Mouse (Mus musculus): ENCODE measurements around the gene Il21. TPM values are rescaled to one million over a fixed set of nuclear protein-coding genes. Genes with fewer than 3 reads are reported as not detected.

Gene Il21
- polyA plus RNA-seq, 1 experiment from 2014 or later, result not detected

DNA sequence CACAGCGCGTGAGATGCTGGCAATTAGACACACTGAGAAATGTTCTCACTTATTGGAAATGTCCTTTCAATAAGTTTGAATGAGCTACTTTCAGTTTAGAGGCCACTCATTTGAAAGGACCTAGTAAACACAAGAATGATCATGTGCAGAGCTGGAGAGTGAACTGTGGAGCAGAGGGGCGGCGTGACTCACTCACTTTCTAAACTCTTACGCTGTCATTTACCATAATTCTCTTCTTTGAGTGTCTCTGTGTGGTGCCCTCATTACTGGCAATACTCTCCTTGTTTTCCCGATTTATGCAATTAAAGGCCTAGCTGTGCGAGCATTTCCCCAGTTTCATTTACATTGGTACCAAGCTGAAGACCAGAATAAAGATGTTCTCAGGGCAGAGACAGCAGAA is 1.3 kb downstream of the Il21 start:
- ATAC-seq (ENCODE audit: extremely low read depth, insufficient number of reproducible peaks, low FRiP score, low TSS enrichment), result no peak
- Histone ChIP-seq H3K36me3 (no peaks in the 10 kb centered on the region), H3K4me3 (no peak overlapping the region), H3K9me3 (no peaks in the 10 kb centered on the region), H3K27ac (replicated peaks) (no peak overlapping the region), H3K4me2 (no peak overlapping the region), H3K4me1 (no peaks in the 10 kb centered on the region), H3K9ac (no peak overlapping the region), H3K27me3 (replicated peaks) (no peaks in the 10 kb centered on the region)
- WGBS, result 87% methylated on average over 7 of the region's 7 CpGs

GRCm38 (mm10) chr3:37229082-37229829 is 3.2 kb downstream of the Il21 start:
- no peak overlapping the region for H3K27ac ChIP-seq (replicated peaks)
- no peak overlapping the region for H3K4me2 ChIP-seq
- H3K4me1 ChIP-seq, result no peaks in the 10 kb centered on the region
- WGBS, result 52% methylated on average over 11 of the region's 11 CpGs
- H3K4me3 ChIP-seq, result no peak overlapping the region
- ATAC-seq (ENCODE audit: extremely low read depth, insufficient number of reproducible peaks, low FRiP score, low TSS enrichment), result no peak
- no peaks in the 10 kb centered on the region for H3K9me3 ChIP-seq
- no peaks in the 10 kb centered on the region for H3K27me3 ChIP-seq (replicated peaks)
- H3K9ac ChIP-seq, result no peak overlapping the region
- H3K36me3 ChIP-seq, result no peaks in the 10 kb centered on the region

- no peak overlapping the region for H3K9ac ChIP-seq
- ATAC-seq (ENCODE audit: extremely low read depth, insufficient number of reproducible peaks, low FRiP score, low TSS enrichment), result no peak
- H3K36me3 ChIP-seq, result no peaks in the 10 kb centered on the region
- no peak overlapping the region for H3K27ac ChIP-seq (replicated peaks)
- H3K4me3 ChIP-seq, result no peak overlapping the region
- no peaks in the 10 kb centered on the region for H3K4me1 ChIP-seq
- H3K9me3 ChIP-seq, result no peaks in the 10 kb centered on the region
- 81% methylated on average over 13 of the region's 13 CpGs for WGBS
- no peak overlapping the region for H3K4me2 ChIP-seq
- no peaks in the 10 kb centered on the region for H3K27me3 ChIP-seq (replicated peaks)
These were observed 7.3 kb downstream of the Il21 start for GRCm38 (mm10) chr3:37225124-37225523.

DNA sequence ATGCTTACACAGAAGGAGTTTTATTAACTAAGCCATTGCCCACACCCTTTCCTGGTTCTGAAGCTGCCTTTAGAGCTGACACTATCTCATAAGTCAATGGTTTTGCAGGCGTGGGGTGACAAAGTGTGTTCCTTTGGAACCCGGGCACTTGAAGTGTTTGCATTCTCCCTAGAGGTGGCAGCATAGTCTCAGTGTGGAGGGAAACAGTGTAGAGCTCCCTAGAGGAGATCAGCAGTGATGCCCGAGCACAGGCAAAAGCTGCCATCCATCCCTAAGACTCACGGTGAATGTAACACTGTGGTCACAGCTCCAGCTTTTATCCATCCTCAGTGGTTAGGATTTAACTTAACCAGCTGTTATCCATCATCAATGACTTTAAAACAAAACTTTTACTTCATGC is 13.4 kb downstream of the Il21 start:
- WGBS, result 20% methylated on average over 4 of the region's 4 CpGs
- no peaks in the 10 kb centered on the region for H3K4me1 ChIP-seq
- no peaks in the 10 kb centered on the region for H3K9me3 ChIP-seq
- H3K27ac ChIP-seq (replicated peaks), result no peak overlapping the region
- no peak overlapping the region for H3K9ac ChIP-seq
- no peaks in the 10 kb centered on the region for H3K27me3 ChIP-seq (replicated peaks)
- no peak; the same call in 1 of the 2 replicates for ATAC-seq (ENCODE audit: extremely low read depth, insufficient number of reproducible peaks, low FRiP score, low TSS enrichment)
- no peak overlapping the region for H3K4me2 ChIP-seq
- no peak overlapping the region for H3K4me3 ChIP-seq
- no peaks in the 10 kb centered on the region for H3K36me3 ChIP-seq

GRCm38 (mm10) chr3:37205226-37205800 is 27.1 kb downstream of the Il21 start:
- Histone ChIP-seq H3K4me1 (peaks cover 9% of the 10 kb centered on the region; the same call in 1 of the 2 replicates), H3K27me3 (replicated peaks) (no peaks in the 10 kb centered on the region), H3K9me3 (no peaks in the 10 kb centered on the region), H3K9ac (no peak overlapping the region), H3K4me3 (no peak overlapping the region), H3K4me2 (no peak overlapping the region), H3K27ac (replicated peaks) (no peak overlapping the region), H3K36me3 (no peaks in the 10 kb centered on the region)
- 59% methylated on average over 8 of the region's 8 CpGs for WGBS
- no peak for ATAC-seq (ENCODE audit: extremely low read depth, insufficient number of reproducible peaks, low FRiP score, low TSS enrichment)

DNA sequence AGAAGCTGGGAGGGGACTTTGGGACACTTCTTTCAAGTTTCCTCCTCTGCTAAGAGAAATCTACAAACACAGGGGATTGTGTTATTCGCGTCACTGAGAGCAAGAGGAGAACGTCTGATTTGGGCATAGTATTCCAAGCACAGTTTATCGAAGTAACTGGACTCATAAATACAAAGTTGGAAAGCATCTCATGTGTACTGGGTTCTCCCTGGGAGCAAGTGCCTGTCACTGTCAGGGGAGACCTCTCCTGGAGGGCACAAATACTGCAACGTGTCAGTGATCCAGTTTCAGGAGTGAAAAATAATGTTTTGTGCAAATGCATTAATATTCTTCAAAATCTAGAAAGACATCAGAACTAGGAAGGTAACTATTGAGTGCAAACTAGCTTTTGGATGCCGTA is 27.9 kb downstream of the Il21 start:
- Histone ChIP-seq H3K27me3 (replicated peaks) (no peaks in the 10 kb centered on the region), H3K27ac (replicated peaks) (no peak overlapping the region), H3K36me3 (no peaks in the 10 kb centered on the region), H3K4me2 (peak overlapping the region; percentile 79), H3K9ac (peak overlapping the region; percentile 85), H3K4me3 (peak overlapping the region; percentile 69), H3K9me3 (no peaks in the 10 kb centered on the region), H3K4me1 (peaks cover 9% of the 10 kb centered on the region; the same call in 1 of the 2 replicates)
- no peak for ATAC-seq (ENCODE audit: extremely low read depth, insufficient number of reproducible peaks, low FRiP score, low TSS enrichment)
- 19% methylated on average over 6 of the region's 6 CpGs for WGBS

- Histone ChIP-seq H3K4me3 (peak overlapping the region; percentile 69), H3K4me2 (peak overlapping the region; percentile 79), H3K4me1 (peaks cover 9% of the 10 kb centered on the region; the same call in 1 of the 2 replicates), H3K27me3 (replicated peaks) (no peaks in the 10 kb centered on the region), H3K9ac (peak overlapping the region; percentile 85), H3K9me3 (no peaks in the 10 kb centered on the region), H3K27ac (replicated peaks) (no peak overlapping the region), H3K36me3 (no peaks in the 10 kb centered on the region)
- ATAC-seq (ENCODE audit: extremely low read depth, insufficient number of reproducible peaks, low FRiP score, low TSS enrichment), result no peak
- WGBS, result under 1% methylated on average over 11 of the region's 11 CpGs
These were observed 28.4 kb downstream of the Il21 start for GRCm38 (mm10) chr3:37203984-37204428.

GRCm38 (mm10) chr3:37202856-37203255 is 29.6 kb downstream of the Il21 start:
- Histone ChIP-seq H3K9me3 (no peaks in the 10 kb centered on the region), H3K27ac (replicated peaks) (no peak overlapping the region), H3K4me3 (no peak overlapping the region), H3K27me3 (replicated peaks) (no peaks in the 10 kb centered on the region), H3K36me3 (no peaks in the 10 kb centered on the region), H3K4me1 (peaks cover 9% of the 10 kb centered on the region; the same call in 1 of the 2 replicates), H3K4me2 (no peak overlapping the region), H3K9ac (no peak overlapping the region)
- no peak for ATAC-seq (ENCODE audit: extremely low read depth, insufficient number of reproducible peaks, low FRiP score, low TSS enrichment)
- 68% methylated on average over 7 of the region's 7 CpGs for WGBS

DNA sequence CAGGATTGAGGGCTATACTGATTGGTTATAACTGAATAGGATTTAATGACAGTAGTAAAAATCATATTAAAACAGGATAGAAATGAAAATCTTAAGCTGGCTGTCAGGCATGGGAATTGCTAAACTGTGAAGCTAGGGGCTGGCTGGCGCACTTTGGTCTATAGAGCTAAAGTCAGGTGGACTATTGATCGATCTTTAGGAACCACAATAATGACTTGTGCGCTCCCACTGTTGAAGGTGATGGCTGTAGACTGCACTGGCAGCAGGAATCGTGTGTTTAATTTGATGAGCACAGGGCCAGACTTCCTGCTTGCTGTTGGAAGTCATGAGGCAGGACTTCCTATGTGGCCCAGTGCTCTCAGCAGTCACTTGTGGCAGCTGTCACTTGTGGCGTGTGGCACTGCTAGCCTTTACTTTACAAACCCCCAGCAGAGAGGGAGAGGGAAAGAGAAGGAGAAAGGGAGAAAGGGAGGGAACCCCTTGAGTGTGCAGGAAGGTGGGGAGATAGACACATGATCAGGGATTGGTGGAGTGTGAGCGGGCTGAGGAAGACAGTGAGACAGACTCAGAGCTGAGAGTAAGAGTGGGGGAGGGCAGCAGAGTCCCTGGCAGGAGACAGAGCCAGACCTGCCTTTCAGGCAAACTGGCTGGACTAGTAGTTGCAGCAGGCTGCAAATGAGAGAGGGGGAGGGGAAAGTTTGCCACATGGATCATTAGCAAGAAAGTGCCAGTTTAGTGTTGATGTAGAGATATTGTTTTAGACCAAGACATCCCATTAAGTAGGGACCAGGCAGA is 31.1 kb downstream of the Il21 start:
- Histone ChIP-seq H3K9me3 (no peaks in the 10 kb centered on the region), H3K27ac (replicated peaks) (no peak overlapping the region), H3K9ac (no peak overlapping the region), H3K27me3 (replicated peaks) (no peaks in the 10 kb centered on the region), H3K4me2 (no peak overlapping the region), H3K4me3 (no peak overlapping the region), H3K36me3 (no peaks in the 10 kb centered on the region), H3K4me1 (peaks cover 9% of the 10 kb centered on the region; the same call in 1 of the 2 replicates)
- no peak for ATAC-seq (ENCODE audit: extremely low read depth, insufficient number of reproducible peaks, low FRiP score, low TSS enrichment)
- WGBS, result 51% methylated on average over 6 of the region's 6 CpGs

GRCm38 (mm10) chr3:37198302-37198701 is 34.1 kb downstream of the Il21 start:
- no peak overlapping the region for H3K9ac ChIP-seq
- no peaks in the 10 kb centered on the region for H3K36me3 ChIP-seq
- no peaks in the 10 kb centered on the region for H3K27me3 ChIP-seq (replicated peaks)
- H3K27ac ChIP-seq (replicated peaks), result no peak overlapping the region
- H3K4me2 ChIP-seq, result no peak overlapping the region
- H3K4me3 ChIP-seq, result no peak overlapping the region
- WGBS, result 77% methylated on average over 5 of the region's 5 CpGs
- H3K9me3 ChIP-seq, result no peaks in the 10 kb centered on the region
- ATAC-seq (ENCODE audit: extremely low read depth, insufficient number of reproducible peaks, low FRiP score, low TSS enrichment), result no peak
- H3K4me1 ChIP-seq, result peaks cover 9% of the 10 kb centered on the region; the same call in 1 of the 2 replicates

- no peak for ATAC-seq (ENCODE audit: extremely low read depth, insufficient number of reproducible peaks, low FRiP score, low TSS enrichment)
- no peak overlapping the region for H3K4me2 ChIP-seq
- no peaks in the 10 kb centered on the region for H3K9me3 ChIP-seq
- H3K27me3 ChIP-seq (replicated peaks), result no peaks in the 10 kb centered on the region
- WGBS, result 54% methylated on average over 2 of the region's 2 CpGs
- no peak overlapping the region for H3K27ac ChIP-seq (replicated peaks)
- H3K4me1 ChIP-seq, result no peaks in the 10 kb centered on the region
- H3K36me3 ChIP-seq, result no peaks in the 10 kb centered on the region
- H3K4me3 ChIP-seq, result no peak overlapping the region
- no peak overlapping the region for H3K9ac ChIP-seq
These were observed 40.5 kb downstream of the Il21 start for GRCm38 (mm10) chr3:37191953-37192352.

Data from heart, embryonic 13.5 days (tissue).